Mouse (Mus musculus): ENCODE measurements around the gene Zfp872. TPM values are rescaled to one million over a fixed set of nuclear protein-coding genes. Genes with fewer than 3 reads are reported as not detected.
A peak's percentile ranks its signal among the peaks of the same experiment; 100 is the strongest.
"Not testable (repeated sequence)": the region's sequence is repeated elsewhere in the genome, so short reads cannot be mapped to it uniquely, and the experiment has no call there.

The Zfp872 gene
- total RNA-seq, 1 experiment from 2014 or later: not detected

DNA sequence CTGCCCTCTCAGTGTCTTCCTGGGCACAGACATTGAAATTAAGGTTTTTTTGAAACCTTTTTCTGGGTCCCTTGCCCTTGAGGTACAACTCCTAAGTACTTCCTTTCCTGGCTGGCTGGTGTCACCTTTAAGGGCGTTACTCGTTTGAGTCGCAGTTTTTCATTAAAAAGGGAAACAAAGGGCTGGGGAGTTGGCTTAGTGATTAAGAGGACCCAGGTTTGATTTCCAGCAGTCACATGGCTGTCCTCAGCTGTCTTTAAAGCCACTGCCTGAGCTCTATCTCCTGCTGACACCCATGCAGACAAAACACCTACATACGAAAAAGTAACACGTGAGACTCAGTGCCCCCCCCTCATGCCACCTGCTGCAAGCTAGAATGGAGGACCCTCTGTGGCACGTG is 21.9 kb upstream of the Zfp872 start:
- ATAC-seq (ENCODE audit: extremely low read depth, insufficient number of reproducible peaks, low FRiP score, poor library complexity, severe bottlenecking): no peak

DNA sequence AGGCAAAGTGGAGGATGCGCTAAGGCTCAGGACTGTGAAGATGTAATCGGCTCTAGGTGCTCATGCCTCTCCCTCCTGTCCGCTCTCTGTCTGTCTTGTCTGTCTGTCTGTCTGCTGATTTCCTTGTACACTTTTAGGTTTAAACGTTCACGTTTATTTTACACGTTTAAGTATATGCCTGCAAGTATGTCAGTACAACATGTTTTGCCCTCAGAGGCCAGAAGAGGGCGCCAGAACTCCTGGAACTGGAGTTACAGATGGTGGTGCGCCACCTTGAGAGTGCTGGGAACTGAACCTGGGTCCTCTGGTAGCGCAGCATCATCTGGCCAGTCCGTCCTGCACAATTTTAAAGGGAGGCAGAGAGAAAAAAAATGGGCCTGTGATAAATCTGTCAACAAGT is 21.2 kb upstream of the Zfp872 start:
- no peak for ATAC-seq (ENCODE audit: extremely low read depth, insufficient number of reproducible peaks, low FRiP score, poor library complexity, severe bottlenecking)

DNA sequence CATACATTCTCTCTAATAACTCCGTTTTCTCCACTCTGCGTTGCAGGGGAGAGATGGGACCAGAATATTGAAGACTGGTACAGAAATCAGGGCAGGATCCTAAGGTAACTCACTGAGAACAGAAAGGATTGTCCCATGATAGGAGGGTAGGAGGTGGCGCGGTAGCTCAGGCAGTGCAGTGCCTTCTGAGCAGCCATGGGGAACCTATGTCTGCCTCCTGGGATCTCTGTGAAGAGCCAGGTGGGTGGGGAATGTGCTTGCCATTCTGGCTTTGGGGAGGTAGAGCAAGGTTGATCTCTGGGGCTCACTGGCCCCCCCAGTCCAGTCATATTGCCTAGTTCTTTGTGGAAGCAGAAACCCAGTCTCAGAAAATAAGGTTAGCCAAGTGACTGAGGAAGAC is 20.1 kb upstream of the Zfp872 start:
- no peak for ATAC-seq (ENCODE audit: extremely low read depth, insufficient number of reproducible peaks, low FRiP score, poor library complexity, severe bottlenecking)

DNA sequence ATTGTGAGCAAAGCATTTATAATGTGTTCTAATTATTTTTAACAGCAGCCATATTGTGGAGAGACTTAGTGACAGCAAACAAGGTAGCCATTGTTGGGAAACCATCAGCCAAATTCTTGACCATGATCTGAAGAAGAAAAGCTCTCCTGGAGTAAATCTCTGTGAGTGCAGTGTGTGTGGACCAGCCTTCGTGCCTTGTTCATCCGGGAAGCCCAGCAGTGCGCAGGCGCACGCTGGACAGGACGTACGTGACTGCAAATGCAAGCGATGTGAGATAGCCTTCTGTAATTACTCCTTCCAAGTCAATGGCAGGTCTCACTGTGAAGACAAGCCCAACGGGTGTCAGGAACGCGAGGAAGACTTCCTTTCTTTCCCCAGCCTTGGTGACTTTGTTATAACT is 18.6 kb upstream of the Zfp872 start:
- no peak for ATAC-seq (ENCODE audit: extremely low read depth, insufficient number of reproducible peaks, low FRiP score, poor library complexity, severe bottlenecking)

DNA sequence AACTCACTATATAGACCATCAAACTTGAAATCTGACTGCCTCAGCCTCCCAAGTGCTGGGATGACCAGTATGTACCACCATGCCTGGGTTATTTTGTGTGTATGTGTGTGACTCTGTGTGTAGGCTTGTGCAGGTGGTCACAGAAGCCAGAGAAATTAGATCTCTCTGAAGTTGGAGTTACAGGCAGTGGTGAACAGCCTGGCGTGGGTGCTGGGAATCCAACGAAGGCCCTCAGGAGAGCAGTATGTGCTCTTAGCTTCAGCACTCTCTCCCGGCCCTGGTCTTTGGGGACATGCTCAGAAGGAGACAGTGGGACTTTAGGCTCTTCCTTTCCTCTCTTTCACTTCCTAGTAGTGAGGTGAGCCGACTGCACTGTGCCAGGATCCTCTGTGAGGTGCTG is 15.6 kb upstream of the Zfp872 start:
- no peak for ATAC-seq (ENCODE audit: extremely low read depth, insufficient number of reproducible peaks, low FRiP score, poor library complexity, severe bottlenecking)

DNA sequence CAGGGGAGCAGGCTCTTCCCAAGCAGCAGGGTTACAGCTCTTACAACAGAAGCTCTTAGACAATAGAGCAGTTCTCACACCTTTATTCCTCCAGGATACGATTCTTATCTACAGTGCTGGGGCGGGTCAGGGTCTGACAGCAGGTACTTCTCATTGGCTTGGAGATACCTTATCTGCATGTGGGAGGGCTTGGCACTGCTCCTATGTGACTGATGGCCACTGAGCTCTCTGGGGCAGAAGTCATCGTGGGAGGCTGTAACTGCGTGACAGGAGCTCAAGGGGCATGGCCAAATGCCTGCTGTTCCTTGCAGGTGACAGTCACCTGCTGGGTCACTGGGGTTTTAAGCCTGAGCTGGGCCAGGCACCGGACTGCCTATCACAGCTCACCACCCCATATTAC is 8.5 kb downstream of the Zfp872 start:
- no peak for ATAC-seq (ENCODE audit: extremely low read depth, insufficient number of reproducible peaks, low FRiP score, poor library complexity, severe bottlenecking)

DNA sequence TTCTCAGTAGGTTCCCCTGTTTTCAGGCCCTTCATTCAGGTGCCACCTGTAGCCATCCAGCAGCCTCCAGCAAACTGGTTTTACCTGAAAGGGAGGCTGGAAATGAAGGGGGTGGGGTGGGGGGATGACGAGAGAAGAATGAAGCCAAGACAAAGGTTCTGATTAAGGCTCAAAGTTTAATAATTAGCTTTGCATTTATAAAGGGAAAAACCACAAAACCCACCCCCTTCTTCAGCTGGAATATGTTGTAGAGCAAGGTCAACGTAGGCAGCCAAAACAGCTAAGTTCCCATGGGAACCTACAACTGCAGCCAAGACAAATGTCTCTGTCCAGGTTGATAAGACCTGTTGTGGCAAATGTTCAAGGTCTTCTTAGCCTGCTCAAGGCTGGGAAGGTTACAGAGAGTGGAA is 25.9 kb downstream of the Zfp872 start:
- no peak for ATAC-seq (ENCODE audit: extremely low read depth, insufficient number of reproducible peaks, low FRiP score, poor library complexity, severe bottlenecking)

DNA sequence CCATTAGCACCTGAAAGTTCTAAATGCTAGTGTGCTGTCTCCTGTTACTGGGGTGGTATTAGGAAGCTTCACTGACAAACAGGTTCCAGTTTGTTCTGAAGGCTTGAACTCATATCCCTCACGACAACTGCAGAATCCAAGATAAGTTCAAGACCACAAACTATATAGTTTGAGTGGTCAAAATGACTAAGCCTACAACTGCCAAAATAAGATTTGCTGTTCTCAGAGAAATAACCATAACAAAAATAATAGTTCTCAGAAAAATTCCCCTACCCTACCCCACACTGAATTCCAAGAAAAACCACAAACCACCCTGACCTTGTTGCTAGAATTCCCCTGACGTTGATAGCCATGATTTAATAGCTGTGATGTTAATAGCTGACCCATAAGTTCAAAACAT is 26.7 kb downstream of the Zfp872 start:
- ATAC-seq (ENCODE audit: extremely low read depth, insufficient number of reproducible peaks, low FRiP score, poor library complexity, severe bottlenecking): no peak

DNA sequence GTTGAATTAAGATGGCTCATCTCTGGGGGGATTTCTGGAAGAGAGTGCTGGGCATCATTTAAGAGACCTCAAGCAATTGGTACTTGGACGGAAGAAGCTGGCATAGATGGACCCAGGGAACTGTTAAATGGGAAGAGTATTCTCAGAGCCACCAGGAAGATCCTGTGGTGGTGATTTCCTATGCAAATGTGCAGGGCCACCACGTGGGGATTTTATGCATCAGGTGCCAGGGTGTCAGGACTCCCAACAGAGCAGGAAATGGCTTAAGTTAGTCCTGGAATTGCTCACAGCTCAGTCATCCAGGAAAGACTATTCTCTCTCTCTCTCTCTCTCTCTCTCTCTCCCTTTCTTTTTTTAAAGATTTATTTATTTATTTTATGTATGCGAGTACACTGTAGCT is 28.8 kb downstream of the Zfp872 start:
- no peak for ATAC-seq (ENCODE audit: extremely low read depth, insufficient number of reproducible peaks, low FRiP score, poor library complexity, severe bottlenecking)

DNA sequence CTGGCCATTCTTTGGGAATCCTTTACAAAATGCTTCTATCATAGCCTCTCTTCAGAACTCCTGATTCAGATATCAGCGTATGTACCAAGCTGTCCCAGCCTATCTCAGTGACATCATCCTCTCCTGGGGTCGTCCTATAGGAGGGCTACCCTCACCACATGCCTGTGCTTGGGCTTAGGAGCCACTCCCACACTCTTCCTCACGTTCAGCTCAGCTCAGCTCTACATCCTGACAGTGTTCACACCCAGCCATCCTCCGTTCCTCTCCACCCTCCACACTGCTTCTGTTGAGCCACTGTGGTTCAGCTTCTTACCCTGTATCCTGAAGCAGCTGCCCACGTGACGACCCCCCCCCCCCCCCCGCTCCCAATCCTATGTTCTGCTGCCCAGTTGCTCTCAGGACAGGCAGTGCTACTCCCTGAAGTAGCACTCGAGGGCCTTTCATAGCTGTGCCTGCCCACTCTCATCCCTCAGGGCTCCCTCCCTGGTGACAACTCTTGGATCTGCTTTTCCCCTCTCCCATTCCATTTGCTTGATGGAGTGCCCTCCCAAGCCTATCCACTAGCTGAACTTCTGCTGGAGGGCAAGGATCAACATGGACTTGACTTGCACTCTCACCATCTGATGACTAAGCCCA is 30.1 kb downstream of the Zfp872 start:
- no peak for ATAC-seq (ENCODE audit: extremely low read depth, insufficient number of reproducible peaks, low FRiP score, poor library complexity, severe bottlenecking)

DNA sequence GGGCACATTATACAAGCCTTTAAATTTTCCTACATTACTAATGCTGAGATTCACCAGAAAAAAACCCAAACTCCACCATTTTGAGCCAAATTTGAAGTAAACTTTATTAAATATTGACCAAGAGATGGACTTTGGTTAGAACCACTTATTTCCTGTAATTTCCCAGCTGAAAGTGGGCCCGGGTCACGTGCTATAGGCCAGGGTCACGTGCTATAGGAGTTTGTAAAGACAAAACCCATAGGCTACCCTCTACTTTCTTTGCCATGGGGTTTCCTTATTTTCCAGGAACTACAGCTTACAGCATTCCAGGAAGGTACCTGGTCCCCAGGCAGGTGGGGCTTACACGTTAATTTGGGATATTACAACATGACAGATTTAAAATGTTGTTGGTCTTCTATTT is 36.2 kb downstream of the Zfp872 start:
- ATAC-seq (ENCODE audit: extremely low read depth, insufficient number of reproducible peaks, low FRiP score, poor library complexity, severe bottlenecking): no peak

DNA sequence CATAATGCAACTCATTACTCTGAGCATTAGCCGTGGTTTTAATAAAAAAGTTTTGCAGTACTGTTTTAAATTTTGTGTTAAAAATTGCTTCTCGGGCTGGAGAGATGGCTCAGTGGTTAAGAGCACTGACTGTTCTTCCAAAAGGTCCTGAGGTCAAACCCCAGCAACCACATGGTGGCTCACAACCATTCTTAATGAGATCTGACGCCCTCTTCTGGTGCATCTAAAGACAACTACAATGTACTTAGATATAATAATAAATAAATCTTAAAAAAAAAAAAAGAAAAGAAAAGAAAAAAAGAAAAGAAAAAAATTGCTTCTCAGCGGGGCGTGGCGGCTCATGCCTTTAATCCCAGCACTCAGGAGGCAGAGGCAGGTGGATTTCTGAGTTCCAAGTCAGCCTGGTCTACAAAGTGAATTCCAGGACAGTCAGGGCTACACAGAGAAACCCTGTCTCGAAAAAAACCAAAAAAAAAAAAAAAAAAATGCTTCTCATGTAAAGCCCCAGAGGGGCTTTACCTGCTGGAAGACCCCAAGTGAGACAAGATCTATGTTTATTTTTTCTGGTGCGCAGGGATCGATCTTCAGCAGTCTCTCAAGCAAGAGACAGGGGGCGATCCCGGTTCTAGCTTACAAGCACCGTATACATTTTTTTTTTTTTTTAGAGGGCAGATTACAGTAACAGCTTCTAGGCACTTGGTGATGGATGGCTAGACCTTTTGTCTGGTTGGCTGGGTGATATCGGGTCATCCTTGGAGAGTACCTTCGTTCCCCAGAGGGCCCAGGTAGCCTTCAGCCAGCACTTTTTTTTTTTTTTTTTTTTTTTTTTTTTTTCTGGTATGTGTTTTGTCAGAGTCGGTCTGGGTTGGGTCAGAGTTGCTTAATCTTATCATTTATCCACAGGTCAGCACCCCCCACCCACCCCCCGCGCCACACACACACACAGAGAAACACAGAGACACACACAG is 36.9 kb downstream of the Zfp872 start:
- ATAC-seq (ENCODE audit: extremely low read depth, insufficient number of reproducible peaks, low FRiP score, poor library complexity, severe bottlenecking): peak; percentile 42; the same call in 1 of the 2 replicates

DNA sequence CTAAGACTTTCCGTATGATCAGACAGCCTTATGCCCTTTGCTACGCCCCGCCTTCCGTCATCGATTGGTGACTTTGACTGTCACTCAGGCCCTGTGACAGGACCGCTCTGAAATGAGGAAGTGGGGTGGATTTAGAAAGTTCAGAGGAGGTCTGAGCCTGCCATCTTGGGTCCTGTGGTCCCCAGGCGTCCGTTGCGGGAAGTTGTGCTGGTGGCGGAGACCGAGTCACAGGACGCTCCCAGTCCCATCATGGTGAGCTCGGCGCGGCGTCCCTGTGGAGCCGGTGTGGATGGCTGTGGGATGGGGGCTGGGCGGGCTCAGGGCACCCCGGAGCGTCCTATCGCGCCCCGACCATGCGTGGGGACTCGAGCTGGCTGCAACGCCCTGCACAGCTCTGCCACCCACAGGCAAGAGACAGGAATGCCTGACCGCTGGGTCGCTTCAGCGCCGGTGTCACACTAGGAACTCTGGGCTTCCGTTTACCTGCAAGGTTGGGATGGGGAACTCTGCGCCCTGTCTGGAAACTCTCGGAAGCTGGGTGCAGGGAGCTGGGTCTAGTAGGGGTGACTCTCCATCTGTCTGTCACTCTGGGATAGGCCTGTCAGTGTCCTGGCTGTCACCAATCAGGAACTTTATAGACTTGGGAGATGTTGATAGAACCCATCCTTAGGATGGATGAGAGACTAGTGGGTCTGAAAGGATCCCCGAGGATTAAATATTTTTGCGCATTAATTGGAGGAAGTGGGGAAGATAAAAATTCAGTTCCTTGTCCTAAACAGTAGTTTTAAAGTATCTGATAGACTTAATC is 37.9 kb downstream of the Zfp872 start, which contains the start of gene Zfp809:
TSS of gene Zfp809 (plus strand) at position 134 of the 808 bp plus-strand sequence.
- ATAC-seq (ENCODE audit: extremely low read depth, insufficient number of reproducible peaks, low FRiP score, poor library complexity, severe bottlenecking): peak; percentile 95

DNA sequence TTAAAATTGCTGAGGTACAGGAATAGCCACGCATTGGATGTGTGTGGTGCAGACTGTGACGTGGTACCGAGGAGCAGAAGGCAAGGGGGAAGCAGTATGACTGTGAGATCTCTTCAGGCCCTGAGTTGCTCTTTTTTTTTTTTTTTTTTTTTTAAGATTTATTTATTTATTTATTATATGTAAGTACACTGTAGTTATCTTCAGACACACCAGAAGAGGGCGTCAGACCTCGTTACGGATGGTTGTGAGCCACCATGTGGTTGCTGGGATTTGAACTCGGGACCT is 38.4 kb downstream of the Zfp872 start:
- ATAC-seq (ENCODE audit: extremely low read depth, insufficient number of reproducible peaks, low FRiP score, poor library complexity, severe bottlenecking): not testable (repeated sequence)

DNA sequence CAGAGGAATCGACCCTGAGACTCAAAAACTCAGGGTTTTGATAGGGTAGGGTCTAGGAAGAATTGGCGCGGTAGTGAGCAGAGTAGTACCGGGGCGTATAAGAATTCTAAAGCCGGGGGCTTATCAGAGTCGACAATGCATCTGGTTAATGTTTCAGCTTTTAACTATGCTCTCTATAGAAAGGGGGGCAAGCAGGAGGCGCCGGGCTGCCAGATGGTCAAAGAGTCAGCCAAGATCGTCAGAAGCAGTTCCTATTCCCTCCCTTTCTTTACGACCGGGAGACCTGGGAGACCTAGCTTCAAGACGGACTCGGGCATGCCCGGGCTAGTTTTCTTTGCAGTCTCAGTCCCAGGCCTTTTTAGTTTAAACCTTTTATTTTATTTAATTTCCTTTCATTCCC is 39.0 kb downstream of the Zfp872 start:
- ATAC-seq (ENCODE audit: extremely low read depth, insufficient number of reproducible peaks, low FRiP score, poor library complexity, severe bottlenecking): no peak

DNA sequence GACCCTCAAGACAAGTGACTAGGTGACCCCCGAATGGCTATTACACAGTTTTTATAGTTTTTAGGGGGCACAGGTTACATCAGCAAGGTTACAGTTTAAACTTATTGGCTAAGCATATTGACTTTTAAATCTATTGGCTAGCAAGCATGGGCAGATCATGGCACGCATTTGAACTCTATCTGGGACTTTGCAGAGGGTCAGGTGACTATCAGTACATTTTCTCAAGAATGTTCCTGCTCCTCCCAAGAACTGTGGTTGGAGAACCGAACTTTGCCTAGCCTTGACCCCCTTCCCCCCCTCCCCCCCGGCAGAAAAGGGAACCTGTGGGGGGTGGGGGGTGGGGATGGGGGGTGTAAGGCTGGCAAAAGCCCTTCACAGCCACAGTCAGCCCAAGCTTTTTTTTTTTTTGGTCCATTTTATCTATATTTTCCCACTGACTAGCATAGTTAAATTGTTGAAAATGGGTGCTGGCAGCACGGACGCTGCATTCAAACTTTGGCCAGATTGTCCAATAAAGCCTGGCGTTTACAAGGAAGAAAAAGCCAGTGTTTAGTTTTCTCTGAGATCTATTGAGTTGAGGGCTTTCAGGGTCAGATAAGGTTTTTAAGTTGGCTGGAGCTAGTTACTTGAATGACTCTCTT is 41.6 kb downstream of the Zfp872 start:
- ATAC-seq (ENCODE audit: extremely low read depth, insufficient number of reproducible peaks, low FRiP score, poor library complexity, severe bottlenecking): no peak

DNA sequence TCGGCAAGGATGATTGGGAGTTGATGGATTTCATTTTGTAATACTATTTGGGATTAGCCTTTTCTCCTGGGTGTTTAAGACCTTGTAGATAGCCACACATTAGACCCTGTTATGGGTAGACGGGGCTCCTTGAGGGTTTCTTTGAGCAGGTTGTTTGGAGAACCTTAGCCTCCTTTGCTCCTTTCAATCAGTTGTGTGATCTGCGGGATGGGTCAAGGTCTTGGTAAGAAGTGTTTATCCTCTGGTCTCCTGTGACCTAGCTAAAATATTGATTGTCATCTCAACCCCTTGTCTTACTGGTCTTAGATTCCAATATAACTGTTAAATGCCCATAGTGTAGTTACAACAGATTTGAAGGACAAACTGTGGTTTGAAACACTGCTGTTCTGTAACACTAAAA is 42.2 kb downstream of the Zfp872 start:
- no peak for ATAC-seq (ENCODE audit: extremely low read depth, insufficient number of reproducible peaks, low FRiP score, poor library complexity, severe bottlenecking)

DNA sequence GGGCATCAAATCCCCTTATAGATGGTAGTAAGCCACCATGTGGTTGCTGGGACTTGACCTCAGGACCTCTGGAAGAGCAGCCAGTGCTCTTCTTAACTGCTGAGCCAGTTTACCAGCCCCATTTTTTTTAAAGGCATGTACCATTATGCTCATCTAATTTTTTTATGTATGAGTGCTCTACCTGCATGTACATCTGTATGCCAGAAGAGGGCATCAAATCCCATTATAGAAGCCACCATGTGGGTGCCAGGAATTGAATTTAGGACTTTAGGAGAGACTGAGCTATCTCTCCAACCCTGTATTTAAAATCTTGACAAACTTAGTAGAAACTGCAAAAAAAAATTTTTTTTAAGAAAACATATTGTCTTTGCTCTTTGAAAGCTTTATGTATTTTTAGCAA is 42.7 kb downstream of the Zfp872 start:
- ATAC-seq (ENCODE audit: extremely low read depth, insufficient number of reproducible peaks, low FRiP score, poor library complexity, severe bottlenecking): peak; percentile 33; the same call in 1 of the 2 replicates

DNA sequence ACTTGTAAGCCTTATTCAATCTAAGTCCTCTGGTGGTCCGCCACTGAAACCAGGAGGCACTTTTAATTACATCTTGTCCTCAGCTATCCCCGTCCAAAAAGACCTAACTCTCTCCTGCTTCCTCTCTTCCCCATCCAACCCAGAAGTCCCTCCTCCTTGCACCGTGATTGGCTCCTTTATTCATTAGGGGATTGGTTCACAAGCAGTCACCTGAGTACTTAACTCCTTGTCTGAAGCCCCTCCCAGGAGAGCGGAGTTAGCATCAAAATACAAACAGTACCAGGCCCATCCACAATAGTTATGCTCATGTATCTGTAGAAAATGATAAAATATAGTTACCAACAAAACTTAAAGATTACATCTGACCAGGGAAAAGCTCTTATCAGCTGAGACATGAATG is 52.1 kb downstream of the Zfp872 start:
- ATAC-seq (ENCODE audit: extremely low read depth, insufficient number of reproducible peaks, low FRiP score, poor library complexity, severe bottlenecking): no peak
